ENCODE assay signal across 28 mouse cellular contexts in genomic region chr3:57918913-57919312, GRCm38 (mm10).
DNase-seq lines count a peak whose midpoint lies in the region; ATAC-seq and TF ChIP-seq lines count a peak whose summit lies in the region.
"Had no signal": no experiment of that assay in that cellular context is flagged by ENCODE, and none has a peak within 500 bp of the region (broad histone marks: within the 10 kb centered on the region; RNA-seq: fewer than 3 reads in every experiment).

No protein-coding gene starts in this region.

- no peak overlapping the region for H3K4me3 ChIP-seq in hindbrain, postnatal 0 days (ENCODE audit: low read length)
- no peak overlapping the region for H3K4me3 ChIP-seq in hindbrain, embryonic 12.5 days
- H3K4me3 ChIP-seq in forebrain, embryonic 16.5 days (replicated peaks; ENCODE audit: low read length) = no peak overlapping the region
- no peak overlapping the region for H3K4me3 ChIP-seq in intestine, postnatal 0 days (ENCODE audit: low read depth, low read length)
- H3K4me3 ChIP-seq: erythroblast, embryonic 14.5 days; hindbrain, embryonic 13.5 days; left cerebral cortex, adult 2 months; limb, embryonic 13.5 days; lung, embryonic 15.5 days; midbrain, embryonic 12.5 days had no signal

- no peak for ATAC-seq in hindbrain, postnatal 0 days
- no peak for ATAC-seq in hindbrain, embryonic 12.5 days (ENCODE audit: low FRiP score)
- peak; percentile 57 for ATAC-seq in forebrain, embryonic 16.5 days
- no peak for ATAC-seq in intestine, postnatal 0 days
- ATAC-seq in activated CD4-positive, CD25-positive, alpha-beta regulatory T cell, adult 4 months = no peak
- ATAC-seq: CD4-positive, CD25-positive, alpha-beta regulatory T cell, adult 4 months had no signal

- H3K27ac ChIP-seq in hindbrain, postnatal 0 days = no peak overlapping the region
- no peak overlapping the region for H3K27ac ChIP-seq in hindbrain, embryonic 12.5 days
- H3K27ac ChIP-seq in forebrain, embryonic 16.5 days (ENCODE audit: low read length) = peak overlapping the region; percentile 37
- H3K27ac ChIP-seq in intestine, postnatal 0 days (ENCODE audit: low read depth, low read length) = no peak overlapping the region
- H3K27ac ChIP-seq: left cerebral cortex, adult 2 months; limb, embryonic 13.5 days; lung, embryonic 15.5 days; midbrain, embryonic 12.5 days; stomach, postnatal 0 days had no signal

- DNase-seq in hindbrain, postnatal 0 days (ENCODE audit: low spot score) = peak; percentile 3
- peak; percentile 55 for DNase-seq in retina, postnatal 1 day
- DNase-seq in retina, embryonic 14.5 days (ENCODE audit: low spot score) = no peak
- DNase-seq: adrenal gland, postnatal 25 days; cerebellum, adult 18-20 months; gastrocnemius, postnatal 14 days; heart, adult 11 months; heart, postnatal 36 days; kidney, adult 11 months; kidney, postnatal 14 days; right cerebral cortex, adult 18-20 months; spleen, adult 18-20 months; thymus, adult 18-20 months; thymus, postnatal 25 days had no signal

- WGBS in hindbrain, postnatal 0 days = 59% methylated on average over 2 of the region's 2 CpGs
- 74% methylated on average over 2 of the region's 2 CpGs for WGBS in hindbrain, embryonic 12.5 days
- WGBS in forebrain, embryonic 16.5 days = 30% methylated on average over 2 of the region's 2 CpGs
- WGBS in intestine, postnatal 0 days = 76% methylated on average over 2 of the region's 2 CpGs

- H3K9me3 ChIP-seq in hindbrain, postnatal 0 days (ENCODE audit: low read length) = no peaks in the 10 kb centered on the region
- H3K9me3 ChIP-seq in hindbrain, embryonic 12.5 days (replicated peaks) = no peaks in the 10 kb centered on the region
- H3K9me3 ChIP-seq in forebrain, embryonic 16.5 days (ENCODE audit: control insufficient read depth, low read length) = no peaks in the 10 kb centered on the region
- H3K9me3 ChIP-seq in intestine, postnatal 0 days (ENCODE audit: control insufficient read depth) = no peaks in the 10 kb centered on the region
- H3K9me3 ChIP-seq: hindbrain, embryonic 13.5 days; limb, embryonic 13.5 days; lung, embryonic 15.5 days; midbrain, embryonic 12.5 days had no signal

- no peak overlapping the region for H3K9ac ChIP-seq in hindbrain, postnatal 0 days (replicated peaks; ENCODE audit: low read length)
- H3K9ac ChIP-seq in hindbrain, embryonic 12.5 days = no peak overlapping the region
- H3K9ac ChIP-seq in forebrain, embryonic 16.5 days (replicated peaks; ENCODE audit: low read depth, low read length) = no peak overlapping the region
- H3K9ac ChIP-seq in intestine, postnatal 0 days (ENCODE audit: low read depth, low read length) = no peak overlapping the region
- H3K9ac ChIP-seq: hindbrain, embryonic 13.5 days; limb, embryonic 13.5 days; lung, embryonic 15.5 days; midbrain, embryonic 12.5 days had no signal

- H3K36me3 ChIP-seq in hindbrain, postnatal 0 days (ENCODE audit: insufficient read depth, low read length) = no peaks in the 10 kb centered on the region
- H3K36me3 ChIP-seq in hindbrain, embryonic 12.5 days = no peaks in the 10 kb centered on the region
- H3K36me3 ChIP-seq in forebrain, embryonic 16.5 days (ENCODE audit: control insufficient read depth, insufficient read depth) = no peaks in the 10 kb centered on the region
- H3K36me3 ChIP-seq in intestine, postnatal 0 days (ENCODE audit: control insufficient read depth, insufficient read depth) = no peaks in the 10 kb centered on the region
- H3K36me3 ChIP-seq: hindbrain, embryonic 13.5 days; limb, embryonic 13.5 days; lung, embryonic 15.5 days; midbrain, embryonic 12.5 days had no signal

- H3K4me1 ChIP-seq in hindbrain, postnatal 0 days (ENCODE audit: insufficient read depth, low read length) = no peaks in the 10 kb centered on the region; the same call in 1 of the 2 replicates
- peaks cover 2% of the 10 kb centered on the region; the same call in 1 of the 2 replicates for H3K4me1 ChIP-seq in hindbrain, embryonic 12.5 days
- peaks cover 11% of the 10 kb centered on the region for H3K4me1 ChIP-seq in forebrain, embryonic 16.5 days (replicated peaks; ENCODE audit: control insufficient read depth, insufficient read depth, low read length)
- H3K4me1 ChIP-seq in intestine, postnatal 0 days (replicated peaks; ENCODE audit: control insufficient read depth, insufficient read depth, low read length) = no peaks in the 10 kb centered on the region
- H3K4me1 ChIP-seq: limb, embryonic 13.5 days; lung, embryonic 15.5 days had no signal

- no peak for TF ChIP-seq CTCF in hindbrain, postnatal 0 days (IDR thresholded peaks at IDR 0.05; ENCODE audit: low read depth)
- no peak for TF ChIP-seq CTCF in intestine, postnatal 0 days (IDR thresholded peaks at IDR 0.05; ENCODE audit: low read depth)

- H3K4me2 ChIP-seq in hindbrain, postnatal 0 days (ENCODE audit: low read depth, low read length) = no peak overlapping the region
- H3K4me2 ChIP-seq in hindbrain, embryonic 12.5 days (replicated peaks) = no peak overlapping the region
- no peak overlapping the region for H3K4me2 ChIP-seq in forebrain, embryonic 16.5 days (ENCODE audit: low read length)
- no peak overlapping the region for H3K4me2 ChIP-seq in intestine, postnatal 0 days (replicated peaks; ENCODE audit: low read depth)
- H3K4me2 ChIP-seq: heart, embryonic 11.5 days; hindbrain, embryonic 13.5 days; limb, embryonic 13.5 days; liver, embryonic 11.5 days; lung, embryonic 15.5 days; midbrain, embryonic 12.5 days had no signal

- no peaks in the 10 kb centered on the region for H3K27me3 ChIP-seq in hindbrain, postnatal 0 days (ENCODE audit: insufficient read depth, low read length)
- H3K27me3 ChIP-seq in hindbrain, embryonic 12.5 days = no peaks in the 10 kb centered on the region
- H3K27me3 ChIP-seq in forebrain, embryonic 16.5 days (replicated peaks; ENCODE audit: control insufficient read depth, insufficient read depth, low read length) = no peaks in the 10 kb centered on the region
- no peaks in the 10 kb centered on the region for H3K27me3 ChIP-seq in intestine, postnatal 0 days (replicated peaks; ENCODE audit: control insufficient read depth, insufficient read depth, low read length)
- H3K27me3 ChIP-seq: hindbrain, embryonic 13.5 days; limb, embryonic 13.5 days; lung, embryonic 15.5 days; midbrain, embryonic 12.5 days had no signal
